Mouse (Mus musculus) lung, adult 2 months (tissue): ENCODE data around the gene Nek9.

Source experiments
- CTCF ChIP-seq: fragments of 200-500 bp; IDR thresholded peaks from 2 replicates; pipeline ENCODE4 v1.5.1; 2011; ENCODE audit warnings: mild to moderate bottlenecking, low read length, control low read depth; ENCODE audit not compliant: insufficient read depth
- POLR2A ChIP-seq: fragments of 200-500 bp; IDR thresholded peaks from 2 replicates; pipeline ENCODE4 v1.6.1; 2011; ENCODE audit warnings: low read depth, mild to moderate bottlenecking, control low read depth, low read length, borderline replicate concordance; ENCODE audit errors: extremely low read depth

DNA sequence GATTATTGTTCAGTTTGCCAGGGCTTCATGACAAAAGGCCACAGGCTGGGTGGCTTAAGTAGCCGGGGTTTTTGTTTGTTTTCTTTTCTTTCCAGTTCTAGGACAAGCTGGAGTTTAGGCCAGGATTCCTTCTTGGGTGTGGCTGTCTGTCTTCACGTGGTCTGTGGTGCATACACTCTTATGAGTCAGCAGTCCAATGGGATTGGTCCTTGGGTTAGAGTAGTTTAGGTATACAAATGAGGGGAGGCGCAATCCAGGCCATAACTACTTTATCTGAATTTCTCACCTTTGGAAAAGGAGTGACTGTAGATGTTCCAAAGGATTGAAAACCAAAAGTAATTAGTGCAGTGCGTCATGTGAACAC lies 67.3 kb downstream of the Nek9 start:
- TF ChIP-seq CTCF = no peak
- TF ChIP-seq POLR2A = no peak
